Mouse (Mus musculus): ENCODE measurements around the gene Stx1a. TPM values are rescaled to one million over a fixed set of nuclear protein-coding genes. Genes with fewer than 3 reads are reported as not detected.

Stx1a gene
- total and polyA plus RNA-seq, 2 experiments: 0.09 to 1.3 TPM

DNA sequence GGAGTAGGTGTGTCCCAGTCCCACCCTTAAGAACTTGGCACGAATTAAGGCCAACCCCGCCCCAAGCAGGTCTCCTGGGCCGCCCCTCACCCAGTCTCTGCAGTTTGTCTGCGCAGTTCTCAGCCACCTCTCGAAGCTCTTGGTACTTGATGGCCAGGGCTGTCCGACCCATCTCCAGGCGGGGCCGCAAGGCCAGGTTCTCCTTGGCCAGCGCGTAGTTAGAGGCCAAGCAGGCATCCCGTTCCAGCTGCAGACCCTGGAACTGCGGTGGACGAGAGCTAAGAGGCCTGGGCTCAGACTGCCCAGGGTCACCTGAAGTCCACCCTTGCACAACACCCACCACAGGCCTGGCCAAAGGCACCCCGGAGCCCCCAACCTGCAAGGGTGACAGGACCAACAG lies 53.1 kb downstream of the Stx1a start:
- WGBS: 78% methylated on average over 14 of the region's 14 CpGs
- DNase-seq (ENCODE audit: extremely low read depth, low read depth, low spot score): no peak
- no peaks in the 10 kb centered on the region for H3K36me3 ChIP-seq (ENCODE audit: control insufficient read depth, insufficient read depth, low read length)
- no peaks in the 10 kb centered on the region for H3K27me3 ChIP-seq (ENCODE audit: control insufficient read depth, insufficient read depth, low read length)
- no peak for TF ChIP-seq CTCF (IDR thresholded peaks at IDR 0.05; ENCODE audit: low read depth, low read length)
- no peak for TF ChIP-seq POLR2A (IDR thresholded peaks at IDR 0.05; ENCODE audit: extremely low read depth, insufficient read depth, low read length)
- H3K4me1 ChIP-seq (ENCODE audit: control insufficient read depth, insufficient read depth, low read length): peaks cover 7% of the 10 kb centered on the region
- no peak overlapping the region for H3K27ac ChIP-seq (replicated peaks; ENCODE audit: insufficient read depth, low read depth, low read length)
- H3K9ac ChIP-seq (ENCODE audit: low read depth, low read length): no peak overlapping the region
- H3K4me3 ChIP-seq (ENCODE audit: insufficient read depth, low read depth, low read length): no peak overlapping the region
- H3K79me2 ChIP-seq (ENCODE audit: control insufficient read depth, insufficient read depth, low read length): no peaks in the 10 kb centered on the region

DNA sequence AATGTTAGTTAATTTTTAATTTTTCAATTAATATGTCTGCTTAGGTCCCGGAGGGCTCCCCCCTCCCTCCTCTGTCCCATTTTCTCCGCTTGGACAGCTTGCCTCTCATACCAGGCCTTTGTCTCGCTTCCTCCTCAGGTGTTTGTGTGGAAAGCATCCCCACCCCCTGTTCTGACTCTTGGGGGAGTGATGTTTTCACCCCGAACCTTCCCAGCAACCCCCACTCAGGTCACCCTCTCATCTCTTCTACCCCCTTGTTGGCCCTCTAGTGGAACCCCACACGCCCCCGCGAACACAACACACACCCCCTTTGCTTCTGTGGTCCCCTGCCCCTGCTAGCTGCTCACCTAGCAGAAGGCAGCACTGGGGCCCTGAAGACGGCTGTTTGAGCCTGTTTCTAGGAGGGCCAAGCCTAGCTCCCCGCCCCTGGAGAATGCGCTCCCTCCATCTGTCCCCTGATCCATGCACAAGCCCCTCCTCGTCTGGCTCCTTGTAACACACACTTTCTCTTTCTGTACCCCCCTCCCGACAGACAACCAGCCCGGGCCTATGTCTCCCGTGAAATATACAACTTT lies 53.7 kb downstream of the Stx1a start:
- 47% methylated on average over 14 of the region's 14 CpGs for WGBS
- Histone ChIP-seq H3K79me2 (ENCODE audit: control insufficient read depth, insufficient read depth, low read length) (no peaks in the 10 kb centered on the region), H3K36me3 (ENCODE audit: control insufficient read depth, insufficient read depth, low read length) (no peaks in the 10 kb centered on the region), H3K9ac (ENCODE audit: low read depth, low read length) (peak overlapping the region; percentile 40; the same call in 1 of the 2 replicates), H3K27ac (replicated peaks; ENCODE audit: insufficient read depth, low read depth, low read length) (no peak overlapping the region), H3K4me1 (ENCODE audit: control insufficient read depth, insufficient read depth, low read length) (peaks cover 7% of the 10 kb centered on the region), H3K27me3 (ENCODE audit: control insufficient read depth, insufficient read depth, low read length) (no peaks in the 10 kb centered on the region), H3K4me3 (ENCODE audit: insufficient read depth, low read depth, low read length) (peak overlapping the region; percentile 8; the same call in 1 of the 2 replicates)
- no peak for TF ChIP-seq CTCF (IDR thresholded peaks at IDR 0.05; ENCODE audit: low read depth, low read length)
- TF ChIP-seq POLR2A (IDR thresholded peaks at IDR 0.05; ENCODE audit: extremely low read depth, insufficient read depth, low read length): no peak
- DNase-seq (ENCODE audit: extremely low read depth, low read depth, low spot score): no peak

DNA sequence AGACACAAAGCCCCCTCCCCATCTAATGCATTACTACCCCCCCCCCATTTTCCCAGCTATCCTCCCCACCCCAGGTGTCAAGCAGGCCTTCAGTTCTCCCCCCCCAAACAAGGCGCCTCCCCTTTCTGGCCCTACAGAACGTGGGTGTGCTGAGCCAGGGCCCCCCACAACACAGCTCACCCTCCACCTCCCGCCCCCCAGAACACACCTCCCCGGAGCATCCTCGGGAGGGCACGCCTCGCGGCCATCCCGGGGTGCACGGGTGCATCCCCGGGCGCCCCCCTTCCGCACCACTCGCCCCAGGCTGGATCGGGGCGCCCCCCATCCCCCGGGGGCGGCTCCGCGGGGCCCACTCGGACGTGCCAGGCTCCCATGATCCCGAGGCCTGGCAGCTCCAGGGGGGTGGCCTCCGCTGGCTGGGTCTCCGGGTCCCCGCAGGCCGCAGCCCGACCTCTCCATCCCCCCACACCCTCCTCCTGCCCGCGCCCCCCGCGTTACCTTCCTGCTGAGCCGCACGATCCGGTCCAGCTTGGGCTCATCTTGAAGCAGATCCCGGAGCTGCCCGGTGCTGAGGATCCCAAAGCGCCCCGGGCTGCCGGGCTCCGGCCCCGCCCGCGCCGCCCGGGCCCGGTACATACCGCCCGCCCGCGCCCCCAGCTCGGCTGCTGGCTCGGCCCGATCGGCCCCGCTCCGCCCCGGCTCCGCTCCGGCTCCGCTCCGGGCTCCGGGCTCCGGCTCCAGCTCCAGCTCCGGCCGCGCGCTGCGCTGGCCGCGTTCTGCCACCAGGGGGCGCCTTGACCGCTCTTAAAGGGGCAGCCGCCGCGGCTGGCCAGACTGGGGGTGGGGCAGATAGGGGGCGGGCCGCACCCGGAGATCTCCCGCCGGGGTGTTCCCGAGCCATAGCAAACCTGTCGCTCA lies 54.5 kb downstream of the Stx1a start, which contains the start of gene Vps37d:
TSS of gene Vps37d (minus strand) at position 703 of the 918 bp plus-strand sequence.
- H3K36me3 ChIP-seq (ENCODE audit: control insufficient read depth, insufficient read depth, low read length): no peaks in the 10 kb centered on the region
- H3K79me2 ChIP-seq (ENCODE audit: control insufficient read depth, insufficient read depth, low read length): no peaks in the 10 kb centered on the region
- TF ChIP-seq CTCF (IDR thresholded peaks at IDR 0.05; ENCODE audit: low read depth, low read length) (peak; percentile 80), POLR2A (IDR thresholded peaks at IDR 0.05; ENCODE audit: extremely low read depth, insufficient read depth, low read length) (no peak)
- no peaks in the 10 kb centered on the region for H3K27me3 ChIP-seq (ENCODE audit: control insufficient read depth, insufficient read depth, low read length)
- H3K4me1 ChIP-seq (ENCODE audit: control insufficient read depth, insufficient read depth, low read length): peaks cover 7% of the 10 kb centered on the region
- 2% methylated on average over 77 of the region's 83 CpGs for WGBS
- H3K27ac ChIP-seq (replicated peaks; ENCODE audit: insufficient read depth, low read depth, low read length): no peak within 1 kb of the TSS
- DNase-seq (ENCODE audit: extremely low read depth, low read depth, low spot score): peak; percentile 37
- H3K9ac ChIP-seq (ENCODE audit: low read depth, low read length): peak within 1 kb of the TSS; percentile 90
- peak within 1 kb of the TSS; percentile 70 for H3K4me3 ChIP-seq (ENCODE audit: insufficient read depth, low read depth, low read length)

DNA sequence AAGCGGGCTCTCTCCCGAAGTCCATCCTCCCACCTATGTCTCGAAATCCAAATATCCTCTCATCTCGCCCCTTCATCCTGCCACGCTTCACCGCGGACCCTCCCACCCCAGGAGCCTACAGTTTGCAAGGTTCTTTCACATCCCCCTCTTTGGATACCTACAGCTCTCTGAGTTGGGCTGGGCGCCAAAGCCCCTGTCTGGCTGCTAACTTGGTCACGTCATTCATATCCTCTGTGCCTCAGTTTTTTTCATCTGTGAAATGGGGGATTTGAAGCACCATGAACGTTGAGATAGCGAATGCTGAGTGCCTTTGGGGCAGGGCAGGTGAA lies 55.2 kb downstream of the Stx1a start:
- H3K36me3 ChIP-seq (ENCODE audit: control insufficient read depth, insufficient read depth, low read length): no peaks in the 10 kb centered on the region
- TF ChIP-seq POLR2A (IDR thresholded peaks at IDR 0.05; ENCODE audit: extremely low read depth, insufficient read depth, low read length) (no peak), CTCF (IDR thresholded peaks at IDR 0.05; ENCODE audit: low read depth, low read length) (no peak)
- H3K27ac ChIP-seq (replicated peaks; ENCODE audit: insufficient read depth, low read depth, low read length): no peak overlapping the region
- peak overlapping the region; percentile 32; the same call in 1 of the 2 replicates for H3K4me3 ChIP-seq (ENCODE audit: insufficient read depth, low read depth, low read length)
- H3K27me3 ChIP-seq (ENCODE audit: control insufficient read depth, insufficient read depth, low read length): no peaks in the 10 kb centered on the region
- 3% methylated on average over 11 of the region's 11 CpGs for WGBS
- no peak for DNase-seq (ENCODE audit: extremely low read depth, low read depth, low spot score)
- no peaks in the 10 kb centered on the region for H3K79me2 ChIP-seq (ENCODE audit: control insufficient read depth, insufficient read depth, low read length)
- peak overlapping the region; percentile 29 for H3K9ac ChIP-seq (ENCODE audit: low read depth, low read length)
- H3K4me1 ChIP-seq (ENCODE audit: control insufficient read depth, insufficient read depth, low read length): peaks cover 7% of the 10 kb centered on the region

DNA sequence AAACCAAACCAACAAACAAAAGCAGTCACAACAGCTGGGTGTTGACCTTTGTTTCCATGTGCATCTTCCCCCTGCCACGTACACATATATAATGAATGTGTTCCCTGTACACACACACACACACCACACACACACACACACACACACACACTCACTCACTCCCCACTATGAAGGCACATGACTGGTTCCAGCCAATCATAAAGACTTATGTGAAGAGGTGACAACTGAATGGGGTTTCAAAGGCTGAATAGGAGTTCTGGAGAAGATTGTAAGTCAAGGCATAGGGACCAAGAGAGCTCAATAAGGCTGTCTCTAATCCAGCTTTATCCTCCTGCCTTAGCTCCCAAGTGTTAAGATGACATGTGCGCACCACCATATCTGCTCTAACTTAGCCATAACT lies 56.3 kb downstream of the Stx1a start:
- Histone ChIP-seq H3K4me3 (ENCODE audit: insufficient read depth, low read depth, low read length) (no peak overlapping the region), H3K79me2 (ENCODE audit: control insufficient read depth, insufficient read depth, low read length) (no peaks in the 10 kb centered on the region), H3K27me3 (ENCODE audit: control insufficient read depth, insufficient read depth, low read length) (no peaks in the 10 kb centered on the region), H3K4me1 (ENCODE audit: control insufficient read depth, insufficient read depth, low read length) (peaks cover 7% of the 10 kb centered on the region), H3K27ac (replicated peaks; ENCODE audit: insufficient read depth, low read depth, low read length) (no peak overlapping the region), H3K9ac (ENCODE audit: low read depth, low read length) (no peak overlapping the region), H3K36me3 (ENCODE audit: control insufficient read depth, insufficient read depth, low read length) (no peaks in the 10 kb centered on the region)
- TF ChIP-seq CTCF (IDR thresholded peaks at IDR 0.05; ENCODE audit: low read depth, low read length) (no peak), POLR2A (IDR thresholded peaks at IDR 0.05; ENCODE audit: extremely low read depth, insufficient read depth, low read length) (no peak)
- WGBS: 100% methylated on average over 2 of the region's 2 CpGs
- no peak for DNase-seq (ENCODE audit: extremely low read depth, low read depth, low spot score)
